Mouse (Mus musculus) adrenal gland, postnatal 25 days (tissue): Measurements from ENCODE around the gene Lca5l. TPM values are rescaled to one million over a fixed set of nuclear protein-coding genes. Genes with fewer than 3 reads are reported as not detected.

Experiments
- DNase-seq: peaks from one replicate; pipeline ENCODE4 v3.0.0; 2021; ENCODE audit warnings: mixed read lengths
- total RNA-seq: library from RNA; stranded (reverse); gene quantifications from 2 replicates; pipeline ENCODE4 v1.2.3, GENCODE M21; 2021

Gene Lca5l
- total RNA-seq, 1 experiment from 2014 or later: 3.6 TPM

GRCm38 (mm10) chr16:96114729-96115128 is 77.3 kb downstream of the Lca5l start:
- DNase-seq: no peak

- no peak for DNase-seq
Observed at GRCm38 (mm10) chr16:96112769-96113168, 79.3 kb downstream of the Lca5l start.

- no peak for DNase-seq
Observed at GRCm38 (mm10) chr16:96110655-96111345, 81.3 kb downstream of the Lca5l start.

DNA sequence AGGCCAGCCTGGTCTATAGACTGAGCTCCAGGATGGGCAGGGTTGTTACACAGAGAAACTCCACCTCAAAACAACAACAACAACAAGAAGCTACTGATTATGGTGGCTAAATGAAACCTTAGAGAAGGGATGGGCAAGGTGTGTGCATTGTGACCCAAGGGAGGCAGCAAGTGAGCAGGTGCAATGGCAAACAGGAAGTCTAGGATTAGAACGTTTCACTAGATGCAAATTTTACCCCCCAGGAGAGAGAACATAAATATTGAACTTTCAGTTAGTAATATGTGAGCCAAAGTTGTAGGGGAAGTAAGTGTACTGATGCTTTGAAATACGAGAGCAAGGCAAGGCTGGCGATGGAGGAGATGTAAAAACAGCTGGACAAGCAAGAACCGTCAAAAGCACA is 82.4 kb downstream of the Lca5l start:
- DNase-seq: no peak

Other genes starting within 250 kb of the Lca5l start
- 33.5 and 40.3 TPM in 2 replicates for gene Psmg1, start 201.3 kb downstream of the Lca5l start, total RNA-seq
- gene Brwd1, start 109.7 kb downstream of the Lca5l start, total RNA-seq: 80.8 and 101 TPM in 2 replicates
- gene Hmgn1, start 64.5 kb downstream of the Lca5l start, total RNA-seq: 234 and 254 TPM in 2 replicates
- 23.5 and 38.5 TPM in 2 replicates for gene Wrb, start 46.9 kb downstream of the Lca5l start, total RNA-seq
- gene Sh3bgr, start 8.2 kb upstream of the Lca5l start, total RNA-seq: 24.7 and 28.6 TPM in 2 replicates
- 0.24 TPM in 1 of 2 replicates, not detected in the other for gene B3galt5, start 43.5 kb upstream of the Lca5l start, total RNA-seq